Mouse (Mus musculus) bone marrow, adult 2 months (tissue): Measurements from ENCODE around the gene Syt3.

ENCODE experiments used
- CTCF ChIP-seq: fragments of 200-500 bp; IDR thresholded peaks from 2 replicates; pipeline ENCODE4 v1.5.1; 2011; ENCODE audit warnings: low read length, control low read depth; ENCODE audit not compliant: control insufficient read depth, insufficient read depth
- POLR2A ChIP-seq: fragments of 200-500 bp; IDR thresholded peaks from 2 replicates; pipeline ENCODE4 v1.6.1; 2011; ENCODE audit warnings: low read depth, mild to moderate bottlenecking, control low read depth, low read length, borderline replicate concordance; ENCODE audit not compliant: control insufficient read depth

GRCm38 (mm10) chr7:44341119-44341518, 42.8 kb upstream of the Syt3 start:
- TF ChIP-seq POLR2A (no peak), CTCF (no peak)
